Mouse (Mus musculus) c-Kit-negative CD71-positive TER-119-positive erythroid progenitor cells, embryonic 14.5 days (primary cell): ENCODE data around the gene Parva.

ENCODE experiments used
- DNase-seq: peaks from one replicate; pipeline ENCODE4 v3.0.0-alpha.2; 2013; ENCODE audit warnings: low read depth, low spot score

The Parva gene

GRCm38 (mm10) chr7:112602966-112603365 lies 175.7 kb downstream of the Parva start:
- DNase-seq, result no peak

- DNase-seq, result no peak
These were observed 176.3 kb downstream of the Parva start for GRCm38 (mm10) chr7:112603496-112604170.

- no peak for DNase-seq
These were observed 176.9 kb downstream of the Parva start for GRCm38 (mm10) chr7:112604209-112604608.

GRCm38 (mm10) chr7:112614046-112614790 lies 186.9 kb downstream of the Parva start:
- no peak for DNase-seq

- DNase-seq, result no peak
These were observed 187.7 kb downstream of the Parva start for GRCm38 (mm10) chr7:112614791-112615668.

GRCm38 (mm10) chr7:112620322-112621179 lies 193.2 kb downstream of the Parva start:
- no peak for DNase-seq

GRCm38 (mm10) chr7:112627481-112627880 lies 200.2 kb downstream of the Parva start:
- DNase-seq, result no peak

GRCm38 (mm10) chr7:112634505-112635213 lies 207.4 kb downstream of the Parva start:
- DNase-seq, result no peak

GRCm38 (mm10) chr7:112635936-112636335 lies 208.6 kb downstream of the Parva start:
- no peak for DNase-seq
